Mouse (Mus musculus) CH12F3 (cell line): ENCODE results near the gene Rnh1.

Source experiments
- in situ Hi-C: fragments of 300-500 bp; cut with MboI; formaldehyde crosslinking; loops from 2 replicates; pipeline ENCODE4 v1.14.3; 2020; ENCODE audit warnings: low sequenced_read_pairs

Gene Rnh1

GRCm38 (mm10) chr7:141172116-141173006 is at the start of gene Rnh1:
TSS of gene Rnh1 (minus strand) at chr7:141172857.
- in situ Hi-C loops, result loop anchor here (5.0 kb wide), 1 partner anchor 75 kb away; no protein-coding TSS in a partner anchor

- in situ Hi-C loops, result no loop called here
Measured at GRCm38 (mm10) chr7:141222126-141222467, 49.4 kb upstream of the Rnh1 start.

- in situ Hi-C loops, result no loop called here
Measured at GRCm38 (mm10) chr7:141221249-141222125, 48.8 kb upstream of the Rnh1 start.

- in situ Hi-C loops, result no loop called here
Measured at GRCm38 (mm10) chr7:141220377-141220776, 47.7 kb upstream of the Rnh1 start.

- in situ Hi-C loops, result no loop called here
Measured at GRCm38 (mm10) chr7:141219558-141220099, 47.0 kb upstream of the Rnh1 start.

GRCm38 (mm10) chr7:141218557-141219133 is 46.0 kb upstream of the Rnh1 start:
- in situ Hi-C loops, result no loop called here

- in situ Hi-C loops, result no loop called here
Measured at GRCm38 (mm10) chr7:141218141-141218540, 45.5 kb upstream of the Rnh1 start.

- in situ Hi-C loops, result no loop called here
Measured at GRCm38 (mm10) chr7:141217343-141218013, 44.8 kb upstream of the Rnh1 start.

- in situ Hi-C loops, result no loop called here
Measured at GRCm38 (mm10) chr7:141216894-141217293, 44.2 kb upstream of the Rnh1 start.

- in situ Hi-C loops, result no loop called here
Measured at GRCm38 (mm10) chr7:141215880-141216733, 43.5 kb upstream of the Rnh1 start.

GRCm38 (mm10) chr7:141215101-141215879 is 42.6 kb upstream of the Rnh1 start, which contains the start of gene Rassf7:
TSS of gene Rassf7 (plus strand) at chr7:141215860.
- in situ Hi-C loops, result no loop called here

- in situ Hi-C loops, result no loop called here
Measured at GRCm38 (mm10) chr7:141214310-141214709, 41.7 kb upstream of the Rnh1 start.

GRCm38 (mm10) chr7:141213605-141214235 is 41.1 kb upstream of the Rnh1 start, which contains the start of gene Lmntd2:
TSS of gene Lmntd2 (minus strand) at chr7:141214080.
- in situ Hi-C loops, result no loop called here

- in situ Hi-C loops, result no loop called here
Measured at GRCm38 (mm10) chr7:141213133-141213532, 40.5 kb upstream of the Rnh1 start.

- in situ Hi-C loops, result no loop called here
Measured at GRCm38 (mm10) chr7:141210606-141211131, 38.0 kb upstream of the Rnh1 start.

- in situ Hi-C loops, result no loop called here
Measured at GRCm38 (mm10) chr7:141210137-141210536, 37.5 kb upstream of the Rnh1 start.

- in situ Hi-C loops, result no loop called here
Measured at GRCm38 (mm10) chr7:141209526-141209925, 36.9 kb upstream of the Rnh1 start.
